Mouse (Mus musculus): ENCODE data around the gene Vwa3b.

The Vwa3b gene

GRCm38 (mm10) chr1:37011626-37012209, 14.7 kb upstream of the Vwa3b start:
- DNase-seq (ENCODE audit: low spot score): no peak

- DNase-seq (ENCODE audit: low spot score): no peak
Observed at GRCm38 (mm10) chr1:37013006-37013405, 13.4 kb upstream of the Vwa3b start.

GRCm38 (mm10) chr1:37013687-37014086, 12.7 kb upstream of the Vwa3b start:
- no peak for DNase-seq (ENCODE audit: low spot score)

- no peak for DNase-seq (ENCODE audit: low spot score)
Observed at GRCm38 (mm10) chr1:37019017-37019416, 7.4 kb upstream of the Vwa3b start.

GRCm38 (mm10) chr1:37022704-37023103, 3.7 kb upstream of the Vwa3b start:
- DNase-seq (ENCODE audit: low spot score): no peak

DNA sequence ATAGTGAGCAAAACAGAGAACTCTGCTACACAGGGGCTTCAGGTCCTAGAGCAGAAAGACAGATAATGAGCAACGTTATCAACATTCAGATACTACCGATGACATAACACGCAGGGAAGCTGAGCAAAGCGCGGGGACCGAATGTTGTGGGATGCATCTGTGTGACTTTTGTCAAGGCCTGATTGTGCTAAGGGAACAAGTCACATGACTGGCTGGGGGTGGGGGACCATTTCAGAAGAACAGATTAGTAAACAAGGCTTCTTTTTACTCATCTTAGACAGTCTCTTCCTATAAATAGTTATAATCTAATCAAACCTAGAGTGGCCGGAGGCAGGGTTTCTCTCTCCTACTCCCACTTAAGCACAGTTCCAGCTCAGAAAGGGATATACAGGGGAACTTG, 1.7 kb upstream of the Vwa3b start:
- no peak for DNase-seq (ENCODE audit: low spot score)

DNA sequence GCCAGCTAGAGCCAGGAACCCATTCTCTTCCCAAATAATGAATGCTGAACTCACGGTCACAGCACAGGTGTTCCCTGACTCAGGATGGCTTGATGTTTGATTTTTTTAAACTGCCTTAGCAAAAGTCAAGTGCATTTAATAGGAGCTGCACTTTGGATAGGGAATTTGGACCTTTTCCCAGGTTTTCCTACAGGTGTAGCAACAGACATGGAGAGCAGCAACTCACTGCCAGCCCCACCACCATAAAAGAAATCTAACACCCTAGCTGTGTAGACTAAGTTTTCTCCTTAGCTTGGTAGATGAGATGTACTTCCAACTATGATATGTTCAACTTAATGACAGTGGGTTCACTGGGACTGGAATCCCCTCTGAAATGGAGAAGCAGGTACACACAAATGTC, 1.0 kb upstream of the Vwa3b start:
- DNase-seq (ENCODE audit: low spot score): no peak

GRCm38 (mm10) chr1:37026866-37027265, 470 bp downstream of the Vwa3b start:
- DNase-seq (ENCODE audit: low spot score): no peak

DNA sequence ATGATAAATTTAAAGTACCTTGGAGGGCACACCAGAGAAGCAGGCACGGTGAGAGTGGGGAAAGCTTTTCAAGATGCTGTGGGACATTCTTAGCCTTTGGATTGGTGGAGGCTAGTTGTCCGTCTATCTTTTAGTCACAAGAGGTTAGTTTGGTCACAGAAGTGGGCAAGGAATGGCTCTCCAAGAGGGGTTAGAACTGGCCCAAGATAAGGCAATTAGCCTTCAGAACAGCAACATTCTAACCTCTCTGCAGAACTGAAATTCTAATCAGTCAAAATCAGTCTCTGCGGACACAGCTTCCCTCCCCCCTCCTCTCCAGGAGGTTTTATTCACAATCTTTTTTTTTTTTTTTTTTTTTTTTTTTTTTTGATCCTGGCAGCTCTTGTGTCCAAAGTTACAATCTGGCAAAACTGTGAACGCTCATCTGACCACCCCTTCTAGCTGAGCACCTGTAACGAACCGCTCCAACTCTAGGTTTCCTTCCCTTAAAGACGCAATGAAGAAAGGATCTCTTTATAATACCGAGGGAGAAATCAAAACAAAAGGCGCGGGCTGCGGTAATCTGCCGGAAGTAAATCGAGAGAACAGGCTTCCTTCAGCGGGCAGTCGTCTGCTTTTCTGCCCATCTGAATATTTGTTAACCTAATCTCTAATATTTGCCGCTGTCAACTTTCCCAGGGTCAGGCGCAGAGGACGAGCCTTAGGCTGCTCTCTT, 2.2 kb downstream of the Vwa3b start:
- no peak for DNase-seq (ENCODE audit: low spot score)

- no peak for DNase-seq (ENCODE audit: low spot score)
Observed at GRCm38 (mm10) chr1:37029154-37029907, 2.9 kb downstream of the Vwa3b start.

- no peak for DNase-seq (ENCODE audit: low spot score)
Observed at GRCm38 (mm10) chr1:37029942-37030341, 3.5 kb downstream of the Vwa3b start.

- no peak for DNase-seq (ENCODE audit: low spot score)
Observed at GRCm38 (mm10) chr1:37030693-37031092, 4.3 kb downstream of the Vwa3b start.

DNA sequence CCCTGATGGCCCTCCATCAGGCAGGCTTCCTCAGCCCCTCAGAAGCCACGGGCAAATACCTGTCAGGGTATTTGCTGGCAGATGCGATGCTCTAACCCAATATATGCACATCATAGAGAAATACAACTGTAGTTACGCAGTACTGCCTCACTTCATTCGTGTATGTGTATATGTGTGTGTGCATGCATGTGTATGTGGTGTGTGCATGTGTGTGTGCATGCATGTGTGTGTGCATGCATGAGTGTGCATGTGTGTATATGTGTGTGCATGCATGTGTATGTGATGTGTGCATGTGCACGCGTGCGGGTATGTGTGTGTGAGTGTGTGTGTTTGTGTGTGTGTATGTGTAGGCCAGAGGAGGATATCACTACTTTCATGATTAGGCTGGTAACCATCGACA, 9.5 kb downstream of the Vwa3b start:
- DNase-seq (ENCODE audit: low spot score): no peak

- no peak for DNase-seq (ENCODE audit: low spot score)
Observed at GRCm38 (mm10) chr1:37041126-37041525, 14.7 kb downstream of the Vwa3b start.

GRCm38 (mm10) chr1:37041856-37042255, 15.5 kb downstream of the Vwa3b start:
- DNase-seq (ENCODE audit: low spot score): no peak

DNA sequence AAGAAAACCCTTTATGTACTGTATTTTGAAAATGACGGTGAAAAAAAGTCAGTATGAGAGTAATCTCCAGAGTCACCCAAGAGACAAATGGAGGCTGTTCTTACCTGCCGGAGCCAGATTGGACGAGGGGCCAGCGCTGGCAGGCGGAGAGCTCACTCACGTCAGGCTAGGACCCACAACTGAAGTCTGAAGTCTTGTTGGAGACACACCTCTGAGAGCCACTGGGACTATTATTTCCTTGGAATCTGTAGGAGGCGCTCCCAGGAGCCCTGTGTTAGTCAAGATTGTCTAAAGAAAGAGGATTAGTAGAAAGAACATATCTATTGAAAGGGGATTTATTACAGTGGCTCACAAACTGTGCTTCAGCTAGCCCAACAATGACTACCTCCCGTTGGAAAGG, 16.4 kb downstream of the Vwa3b start:
- DNase-seq (ENCODE audit: low spot score): no peak

GRCm38 (mm10) chr1:37043196-37043595, 16.8 kb downstream of the Vwa3b start:
- no peak for DNase-seq (ENCODE audit: low spot score)

- DNase-seq (ENCODE audit: low spot score): no peak
Observed at GRCm38 (mm10) chr1:37045472-37045871, 19.1 kb downstream of the Vwa3b start.

GRCm38 (mm10) chr1:37049159-37049558, 22.8 kb downstream of the Vwa3b start:
- DNase-seq (ENCODE audit: low spot score): no peak

- DNase-seq (ENCODE audit: low spot score): no peak
Observed at GRCm38 (mm10) chr1:37053691-37054090, 27.3 kb downstream of the Vwa3b start.

DNA sequence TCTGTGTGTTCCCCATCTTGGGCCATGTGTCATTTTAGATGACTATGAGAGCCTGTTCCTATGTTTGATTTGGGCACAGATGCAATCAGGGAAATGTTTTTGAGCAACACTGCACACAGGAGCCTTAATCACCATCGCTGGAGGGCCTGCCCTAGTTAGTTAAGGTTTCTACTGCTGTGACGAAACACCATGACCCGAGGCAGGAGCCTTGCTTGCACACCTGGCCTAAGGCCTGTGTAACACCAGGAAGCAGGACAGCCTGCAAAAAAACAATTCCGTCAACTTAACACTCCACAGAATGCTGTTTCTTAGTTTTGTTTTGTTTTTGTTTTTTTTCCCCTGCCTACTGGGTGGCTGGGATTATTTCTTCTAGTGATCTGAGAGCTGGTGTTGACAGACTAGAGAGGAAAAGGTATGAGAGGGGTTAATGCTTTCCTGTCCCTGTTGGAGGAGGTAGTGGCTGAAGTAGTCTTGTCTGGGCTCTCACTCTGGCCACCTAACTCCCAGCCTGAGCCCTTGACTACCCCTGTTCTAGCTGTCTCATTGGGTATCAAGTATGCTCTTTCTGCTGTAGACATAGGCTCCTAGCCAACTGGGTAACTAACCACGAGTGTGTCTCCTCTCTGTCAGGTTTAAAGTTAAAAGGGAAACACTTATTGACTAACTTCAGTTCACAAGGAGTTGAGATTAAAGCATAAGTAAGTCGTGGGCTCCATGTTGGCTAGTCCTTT, 30.6 kb downstream of the Vwa3b start:
- DNase-seq (ENCODE audit: low spot score): no peak

GRCm38 (mm10) chr1:37060856-37061255, 34.5 kb downstream of the Vwa3b start:
- no peak for DNase-seq (ENCODE audit: low spot score)

DNA sequence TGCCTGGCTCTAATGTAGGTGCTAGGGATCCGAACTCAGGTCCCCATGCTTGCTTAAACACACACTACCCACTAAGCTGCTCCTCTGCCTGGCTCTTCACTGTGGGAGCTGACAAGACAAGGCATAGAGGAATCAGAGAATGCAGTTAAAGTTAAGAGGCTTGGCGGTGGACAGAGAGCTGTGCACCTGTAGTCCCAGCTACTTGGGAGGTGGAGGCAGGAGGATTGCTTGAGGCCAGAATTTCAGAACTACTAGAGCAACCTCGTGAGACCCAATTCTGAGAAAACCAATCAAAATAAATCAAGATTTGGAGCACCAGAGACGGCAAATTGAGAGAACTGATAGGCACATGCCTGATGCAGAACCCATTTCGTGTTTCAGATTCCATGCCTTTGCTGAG, 36.7 kb downstream of the Vwa3b start:
- no peak for DNase-seq (ENCODE audit: low spot score)
